Mouse (Mus musculus) embryonic fibroblast, embryonic 13.5 days (primary cell): ENCODE data around the gene Kcnab3. TPM values are rescaled to one million over a fixed set of nuclear protein-coding genes. Genes with fewer than 3 reads are reported as not detected.

Source experiments
- H3K27ac ChIP-seq: 2 replicates; pipeline ENCODE4 v1.5.1; 2012; ENCODE audit warnings: low read length, control low read depth, inconsistent platforms; ENCODE audit not compliant: insufficient read depth
- H3K4me1 ChIP-seq: 2 replicates; pipeline ENCODE4 v1.6.1; 2011; ENCODE audit warnings: low read length; ENCODE audit not compliant: control insufficient read depth, insufficient read depth
- H3K4me3 ChIP-seq: 2 replicates; pipeline ENCODE4 v1.5.1; 2011; ENCODE audit warnings: mild to moderate bottlenecking, control low read depth, low read length; ENCODE audit not compliant: insufficient read depth
- CTCF ChIP-seq: IDR thresholded peaks from 2 replicates; pipeline ENCODE4 v1.5.1; 2011; ENCODE audit warnings: mild to moderate bottlenecking, control low read depth, low read length, moderate library complexity, borderline replicate concordance; ENCODE audit not compliant: insufficient read depth
- POLR2A ChIP-seq: IDR thresholded peaks from 2 replicates; pipeline ENCODE4 v1.6.1; 2011; ENCODE audit warnings: low read depth, mild to moderate bottlenecking, control low read depth, low read length, moderate library complexity
- polyA plus RNA-seq: library from polyadenylated mRNA; stranded (reverse); fragments of >200 nt; gene quantifications from 2 replicates; pipeline ENCODE4 v1.2.4, GENCODE M21; 2011; ENCODE audit warnings: low read depth; ENCODE audit not compliant: missing spikeins, insufficient read length

The Kcnab3 gene
- polyA plus RNA-seq, 1 experiment: 2.1 TPM

DNA sequence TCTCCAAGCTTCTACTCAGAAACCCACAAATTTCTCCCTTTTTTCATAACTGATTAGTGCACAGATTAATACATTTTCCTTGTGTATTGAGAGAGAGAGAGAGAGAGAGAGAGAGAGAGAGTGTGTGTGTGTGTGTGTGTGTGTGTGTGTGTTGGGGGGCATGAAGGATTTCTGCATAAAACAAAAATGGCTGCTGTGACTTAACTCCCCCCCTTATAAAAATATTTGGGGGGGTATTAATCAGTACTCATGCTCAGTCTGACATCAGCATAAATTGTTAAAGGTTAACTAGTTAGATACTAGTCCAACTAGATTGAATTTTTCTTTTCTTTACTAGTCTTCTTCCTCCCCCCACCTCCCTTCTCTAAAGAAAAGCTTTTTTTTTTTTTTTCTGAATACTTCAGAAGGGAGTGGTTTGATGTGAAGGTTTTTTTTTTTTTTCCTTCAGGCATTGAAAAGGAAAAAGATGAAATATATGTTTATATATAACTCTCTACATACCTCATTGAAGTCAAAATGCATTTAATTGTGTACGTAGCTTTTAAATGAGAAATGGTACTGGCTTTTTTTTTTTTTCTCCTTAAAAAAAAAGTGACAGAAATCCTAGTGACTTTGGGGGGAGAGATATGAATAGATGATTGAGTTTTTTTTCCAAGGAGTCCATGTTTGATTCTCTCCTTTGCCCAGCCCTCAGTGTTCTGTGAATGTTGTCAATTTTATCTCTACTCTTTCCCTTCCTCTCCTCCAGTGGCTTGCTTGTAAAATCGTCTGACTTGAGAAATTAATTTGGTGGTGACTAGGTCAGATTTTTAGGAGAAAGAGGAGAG lies 44.1 kb downstream of the Kcnab3 start:
- H3K4me1 ChIP-seq: peaks cover 13% of the 10 kb centered on the region
- peak overlapping the region; percentile 94 for H3K27ac ChIP-seq

DNA sequence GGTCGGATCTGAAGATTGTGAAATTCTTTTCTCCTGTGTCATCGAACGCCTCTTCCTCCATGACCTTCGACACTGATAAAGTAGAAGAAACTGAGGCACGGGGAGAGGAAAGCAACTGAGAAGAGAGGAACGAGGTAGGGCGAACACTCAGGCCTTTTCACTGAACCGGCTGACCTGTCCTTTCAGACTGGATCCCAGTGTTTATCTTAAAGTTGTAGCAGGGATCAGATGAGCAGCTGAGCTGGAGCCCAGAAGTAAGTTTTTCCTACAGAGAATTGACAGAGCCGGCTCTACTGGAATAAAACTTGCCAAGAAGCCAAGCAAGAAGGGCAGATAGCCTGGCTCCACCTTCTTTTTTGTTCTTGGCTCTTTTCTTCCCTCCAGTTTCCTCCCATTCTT lies 44.8 kb downstream of the Kcnab3 start:
- peak overlapping the region; percentile 13; the same call in 1 of the 2 replicates for H3K4me3 ChIP-seq
- H3K27ac ChIP-seq: peak overlapping the region; percentile 94
- TF ChIP-seq POLR2A (peak; percentile 19; the same call in 1 of the 2 replicates), CTCF (no peak)
- peaks cover 7% of the 10 kb centered on the region for H3K4me1 ChIP-seq

More for the DNA sequence above, 44.1 kb downstream of the Kcnab3 start:
- TF ChIP-seq POLR2A (0 out of 2 replicates have a peak, but pooled peaks have one; percentile 39), CTCF (no peak)
- H3K4me3 ChIP-seq: peak overlapping the region; percentile 13; the same call in 1 of the 2 replicates

DNA sequence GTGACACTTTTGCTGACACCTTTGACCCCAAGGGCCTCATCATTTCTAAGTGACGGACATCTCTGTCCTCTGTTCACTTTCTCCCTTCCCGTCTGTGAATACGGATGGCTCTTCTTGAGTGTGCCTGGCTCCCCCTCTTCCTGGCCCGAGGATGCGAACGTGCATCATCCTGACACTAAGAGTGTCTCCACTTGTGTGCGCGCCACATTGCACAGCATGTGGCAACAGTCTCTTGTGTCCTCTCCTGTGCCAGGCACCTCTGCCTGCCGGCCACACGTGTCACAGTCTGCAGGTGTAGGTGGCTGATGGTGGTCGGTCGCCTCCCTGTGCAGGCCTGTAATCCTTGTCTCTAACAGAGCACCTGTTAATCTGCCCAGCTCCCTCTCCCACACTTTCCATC lies 45.5 kb downstream of the Kcnab3 start:
- Histone ChIP-seq H3K4me1 (peaks cover 5% of the 10 kb centered on the region), H3K27ac (no peak overlapping the region), H3K4me3 (no peak overlapping the region)
- TF ChIP-seq POLR2A (no peak), CTCF (no peak)

DNA sequence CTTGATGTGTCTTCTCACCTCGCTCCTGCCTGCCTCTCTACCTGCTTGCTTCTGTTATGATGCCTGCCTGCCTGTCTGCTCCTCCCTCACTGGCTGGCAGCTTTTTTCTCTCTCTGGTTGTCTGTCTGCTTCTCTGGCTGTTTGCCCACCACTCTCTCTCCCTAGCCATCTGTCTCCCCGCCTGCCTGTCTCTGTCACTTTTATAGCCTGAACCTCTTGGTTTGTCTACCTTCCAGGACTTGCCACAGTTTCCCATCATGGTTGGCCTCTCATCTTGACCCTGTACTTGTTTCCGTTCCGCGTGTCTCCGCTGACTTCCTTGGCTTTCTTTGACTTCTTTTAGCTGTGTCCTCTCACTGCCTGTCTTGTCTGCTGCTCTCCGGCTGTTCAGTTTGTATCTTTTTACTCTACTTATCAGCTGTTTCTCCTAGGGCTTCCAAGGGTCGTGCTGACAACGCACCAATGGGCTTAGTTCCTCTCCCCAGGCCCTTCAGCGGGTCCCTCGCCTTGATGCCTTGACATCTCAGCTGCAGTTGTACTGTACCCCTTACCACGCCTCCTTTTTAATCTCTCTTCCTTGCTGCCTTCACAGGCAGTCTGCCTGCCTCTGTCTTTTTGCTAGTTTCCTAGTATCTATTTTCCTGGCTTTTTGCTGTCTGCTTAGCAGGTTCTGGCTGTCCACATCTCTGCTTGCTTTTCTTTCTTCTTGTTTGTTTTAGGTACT lies 46.2 kb downstream of the Kcnab3 start:
- no peak overlapping the region for H3K27ac ChIP-seq
- TF ChIP-seq POLR2A: no peak
- TF ChIP-seq CTCF: no peak
- no peak overlapping the region for H3K4me3 ChIP-seq
- H3K4me1 ChIP-seq: peaks cover 5% of the 10 kb centered on the region

DNA sequence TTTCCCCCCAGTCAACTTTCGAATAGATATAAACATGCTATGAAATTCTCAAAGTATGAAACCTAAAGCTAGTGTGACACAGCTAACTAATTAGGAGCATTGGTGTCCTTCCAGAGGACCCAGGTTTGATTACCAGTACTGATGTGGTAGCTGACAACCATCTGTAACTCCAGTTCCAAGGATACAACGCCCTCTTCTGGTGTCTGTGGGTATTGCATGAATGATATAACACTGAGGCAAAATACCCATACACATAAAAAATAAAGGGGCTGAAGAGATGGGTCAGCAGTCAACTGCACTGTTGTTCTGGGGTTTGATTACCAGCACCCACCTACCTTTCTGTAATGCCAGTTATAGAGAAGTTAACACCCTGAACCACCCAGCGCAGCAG lies 46.7 kb downstream of the Kcnab3 start:
- Histone ChIP-seq H3K4me3 (no peak overlapping the region), H3K4me1 (peaks cover 5% of the 10 kb centered on the region), H3K27ac (no peak overlapping the region)
- TF ChIP-seq CTCF (no peak), POLR2A (no peak)

DNA sequence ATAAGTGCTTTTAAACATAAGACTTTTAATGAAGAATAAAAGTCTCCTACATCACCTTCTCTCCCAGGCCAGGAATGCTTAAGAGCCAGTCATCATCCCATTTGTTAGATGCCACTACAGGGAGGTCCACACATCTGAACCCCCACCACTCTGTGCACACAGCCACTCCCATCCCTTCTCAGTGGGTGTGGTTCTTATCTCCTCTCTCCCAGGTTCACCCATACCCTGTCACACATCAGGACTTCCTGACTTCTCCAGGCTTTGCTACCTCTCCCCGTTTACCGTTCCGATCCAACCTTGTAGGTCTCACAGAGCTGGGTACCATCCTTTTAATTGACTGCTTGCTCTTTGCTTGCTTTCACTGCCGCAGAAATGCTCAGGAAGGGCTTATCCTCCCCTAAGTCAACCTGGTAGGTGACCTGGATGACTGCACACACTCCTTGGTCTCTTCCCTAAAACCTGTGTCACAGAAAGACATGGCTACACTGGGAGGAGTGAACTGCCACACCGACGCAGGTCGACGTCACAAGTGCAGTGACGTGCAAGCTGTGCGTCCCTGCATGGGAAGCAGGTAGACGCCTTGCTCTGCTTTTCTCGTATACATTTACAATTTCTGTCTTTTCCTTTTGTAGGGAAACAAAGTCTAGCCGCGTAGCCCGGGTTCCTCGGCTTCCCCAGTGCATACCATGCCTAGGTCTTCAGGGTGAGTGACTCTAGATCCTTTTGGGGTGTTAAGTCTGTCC lies 47.3 kb downstream of the Kcnab3 start:
- H3K27ac ChIP-seq: no peak overlapping the region
- peaks cover 5% of the 10 kb centered on the region for H3K4me1 ChIP-seq
- TF ChIP-seq CTCF (no peak), POLR2A (no peak)
- H3K4me3 ChIP-seq: no peak overlapping the region

DNA sequence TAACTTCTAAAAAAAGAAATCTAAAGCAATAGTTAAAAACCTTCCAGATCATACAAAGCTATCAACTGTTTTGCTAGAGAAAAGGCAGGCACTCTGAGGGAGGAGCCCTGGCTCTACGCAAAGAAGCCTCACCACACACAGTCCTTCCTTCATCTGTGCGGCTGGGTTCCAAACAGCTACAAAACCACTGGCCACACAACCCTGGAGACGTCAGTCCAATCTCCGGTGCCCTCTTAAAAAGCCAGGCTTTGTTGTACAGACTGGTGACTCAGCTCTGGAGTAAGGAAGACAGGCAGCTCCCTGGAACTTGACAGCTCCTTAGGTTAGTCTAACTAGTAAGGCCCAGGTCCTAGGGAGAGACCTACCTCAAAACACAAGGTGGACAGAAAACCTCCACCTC lies 49.6 kb downstream of the Kcnab3 start:
- TF ChIP-seq CTCF (no peak), POLR2A (no peak)
- peaks cover 4% of the 10 kb centered on the region for H3K4me1 ChIP-seq
- H3K4me3 ChIP-seq: no peak overlapping the region
- H3K27ac ChIP-seq: no peak overlapping the region

DNA sequence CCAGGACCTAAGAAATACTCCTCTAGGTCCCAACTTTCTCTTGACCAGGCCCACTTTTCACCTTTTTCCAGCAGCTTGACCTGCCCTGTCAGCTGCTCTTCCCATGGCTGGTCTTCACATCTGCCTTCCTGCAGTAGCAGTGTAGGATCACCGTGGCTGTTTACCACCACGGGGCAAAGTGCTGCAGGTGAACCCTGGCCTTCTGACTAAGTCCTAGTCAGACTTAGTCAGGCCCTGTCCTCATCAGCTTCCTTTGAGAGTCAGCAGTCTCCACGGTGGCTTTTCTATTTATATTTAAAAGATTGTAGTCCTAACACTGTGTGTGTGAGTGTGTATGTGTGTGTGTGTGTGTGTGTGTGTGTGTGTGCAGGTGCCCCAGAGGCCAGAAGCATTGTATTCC lies 51.7 kb downstream of the Kcnab3 start:
- Histone ChIP-seq H3K4me3 (no peak overlapping the region), H3K4me1 (peaks cover 3% of the 10 kb centered on the region; the same call in 1 of the 2 replicates), H3K27ac (no peak overlapping the region)
- TF ChIP-seq POLR2A (no peak), CTCF (no peak)

DNA sequence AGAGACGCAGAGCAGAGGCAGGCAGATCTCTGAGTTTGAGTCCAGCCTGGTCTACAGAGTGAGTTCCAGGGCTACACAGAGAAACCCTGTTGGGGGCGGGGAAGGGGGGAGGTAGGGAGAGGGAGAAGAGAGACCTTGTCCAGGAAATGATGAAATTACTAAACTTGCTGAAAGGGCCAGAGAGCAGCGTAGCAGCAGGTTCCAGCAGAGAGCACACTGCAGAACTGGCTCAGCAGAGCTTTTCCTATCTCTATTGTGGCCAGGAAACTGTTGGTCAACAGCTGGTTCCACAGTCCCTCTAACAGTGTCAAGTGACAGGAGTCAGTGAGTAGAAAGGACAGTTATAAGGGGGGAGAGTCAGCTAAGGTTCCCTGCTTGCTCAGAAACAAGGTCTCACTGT lies 53.5 kb downstream of the Kcnab3 start:
- TF ChIP-seq POLR2A (no peak), CTCF (no peak)
- Histone ChIP-seq H3K4me1 (peaks cover 7% of the 10 kb centered on the region), H3K4me3 (no peak overlapping the region), H3K27ac (no peak overlapping the region)

DNA sequence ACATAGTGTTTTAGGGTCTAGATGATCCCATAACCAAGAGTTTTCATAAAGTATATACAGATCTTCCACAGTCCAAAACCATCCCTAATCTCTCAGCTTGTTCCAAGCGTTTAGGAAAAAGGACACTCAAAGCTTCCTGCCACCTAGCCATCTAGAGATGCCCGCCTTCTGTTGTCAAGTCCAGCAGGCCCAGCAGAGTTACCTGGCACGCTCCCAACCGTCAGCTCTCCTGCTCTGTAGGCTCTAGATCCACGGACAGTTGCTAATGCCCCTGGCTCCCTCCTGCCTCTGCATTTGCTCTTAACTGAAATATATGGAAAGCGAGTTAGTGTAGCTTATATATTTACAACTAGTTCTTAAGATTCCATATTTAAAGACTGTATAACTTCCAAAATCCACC lies 55.3 kb downstream of the Kcnab3 start:
- no peak for TF ChIP-seq POLR2A
- TF ChIP-seq CTCF: no peak
- no peak overlapping the region for H3K4me3 ChIP-seq
- H3K27ac ChIP-seq: no peak overlapping the region
- H3K4me1 ChIP-seq: peaks cover 7% of the 10 kb centered on the region

Other genes with a start within 250 kb of the Kcnab3 start
- gene Vamp2, start 237.8 kb upstream of the Kcnab3 start, polyA plus RNA-seq: 51.1 and 58.3 TPM in 2 replicates
- 23.1 and 30.9 TPM in 2 replicates for gene Per1, start 231.0 kb upstream of the Kcnab3 start, polyA plus RNA-seq
- not detected in 2 replicates for gene Hes7, start 205.9 kb upstream of the Kcnab3 start, polyA plus RNA-seq
- 0.88 and 1.1 TPM in 2 replicates for gene 9130213A22Rik, start 203.7 kb upstream of the Kcnab3 start, polyA plus RNA-seq
- gene Aloxe3, start 200.4 kb upstream of the Kcnab3 start, polyA plus RNA-seq: 0.27 TPM in 1 of 2 replicates, not detected in the other
- gene Alox12b, start 169.3 kb upstream of the Kcnab3 start, polyA plus RNA-seq: not detected in 2 replicates
- not detected in 2 replicates for gene Alox8, start 128.4 kb upstream of the Kcnab3 start, polyA plus RNA-seq
- gene Gucy2e, start 89.2 kb upstream of the Kcnab3 start, polyA plus RNA-seq: 0.12 TPM in 1 of 2 replicates, not detected in the other
- 13.5 and 17.6 TPM in 2 replicates for gene Cntrob, start 2.5 kb upstream of the Kcnab3 start, polyA plus RNA-seq
- 92.9 and 121 TPM in 2 replicates for gene Trappc1, start 2.3 kb upstream of the Kcnab3 start, polyA plus RNA-seq
- 1.7 and 4.4 TPM in 2 replicates for gene Rnf227, start 14.2 kb downstream of the Kcnab3 start, polyA plus RNA-seq
- 175 and 199 TPM in 2 replicates for gene Chd3, start 43.1 kb downstream of the Kcnab3 start, polyA plus RNA-seq
- gene Naa38, start 69.2 kb downstream of the Kcnab3 start, polyA plus RNA-seq: 75.6 and 81.1 TPM in 2 replicates
- gene Cyb5d1, start 69.4 kb downstream of the Kcnab3 start, polyA plus RNA-seq: 51.0 and 51.7 TPM in 2 replicates
- 9.1 and 10.3 TPM in 2 replicates for gene Tmem88, start 72.0 kb downstream of the Kcnab3 start, polyA plus RNA-seq
- gene Kdm6b, start 87.4 kb downstream of the Kcnab3 start, polyA plus RNA-seq: 31.8 and 33.4 TPM in 2 replicates
- gene Dnah2, start 222.9 kb downstream of the Kcnab3 start, polyA plus RNA-seq: 0.21 TPM in 1 of 2 replicates, not detected in the other
- gene Efnb3, start 233.9 kb downstream of the Kcnab3 start, polyA plus RNA-seq: 0.45 and 2.6 TPM in 2 replicates